Mouse (Mus musculus) limb, embryonic 13.5 days (tissue): Measurements from ENCODE around the gene Irs3. TPM values are rescaled to one million over a fixed set of nuclear protein-coding genes. Genes with fewer than 3 reads are reported as not detected.

Source experiments
- ATAC-seq: fragments of 200-750 bp; cut with Nextera tagmentation; 2 replicates; pipeline ENCODE4 v1.8.0; 2017; ENCODE audit warnings: low read depth, moderate number of reproducible peaks, moderate TSS enrichment; ENCODE audit not compliant: low FRiP score
- H3K27ac ChIP-seq: fragments of 300-500 bp; sonication (generic); 2 replicates; pipeline ENCODE4 v1.5.1; 2015; ENCODE audit warnings: inconsistent platforms, mild to moderate bottlenecking, moderate library complexity
- H3K27me3 ChIP-seq: fragments of 300-500 bp; sonication (generic); 2 replicates; pipeline ENCODE4 v1.6.1; 2015; ENCODE audit warnings: mild to moderate bottlenecking, inconsistent platforms
- H3K36me3 ChIP-seq: fragments of 300-500 bp; sonication (generic); 2 replicates; pipeline ENCODE4 v1.6.1; 2015; ENCODE audit warnings: inconsistent platforms, mild to moderate bottlenecking, moderate library complexity
- H3K4me1 ChIP-seq: fragments of 300-500 bp; sonication (generic); 2 replicates; pipeline ENCODE4 v1.6.1; 2015; ENCODE audit warnings: inconsistent platforms
- H3K4me2 ChIP-seq: fragments of 300-500 bp; sonication (generic); replicated peaks from 2 replicates; pipeline ENCODE4 v1.6.1; 2015; ENCODE audit warnings: inconsistent platforms, mild to moderate bottlenecking, moderate library complexity
- H3K4me3 ChIP-seq: fragments of 300-500 bp; sonication (generic); 2 replicates; pipeline ENCODE4 v1.5.1; 2015; ENCODE audit warnings: moderate library complexity, mild to moderate bottlenecking, inconsistent platforms
- H3K9ac ChIP-seq: fragments of 300-500 bp; sonication (generic); 2 replicates; pipeline ENCODE4 v1.6.1; 2015; ENCODE audit warnings: mild to moderate bottlenecking, inconsistent platforms
- H3K9me3 ChIP-seq: fragments of 300-500 bp; sonication (generic); 2 replicates; pipeline ENCODE4 v1.6.1; 2016; ENCODE audit warnings: inconsistent platforms
- WGBS: fragments of 180-500 bp; shearing (Covaris S2); methylation state at CpG from one replicate; pipeline ENCODE4 v1.1.7; 2015; 5-methylcytosine and 5-hydroxymethylcytosine counted together
- polyA plus RNA-seq: library from polyadenylated mRNA; unstranded; fragments of >200 nt; fragmentation: Nextera tagmentation; extraction: Ambion mirVana; gene quantifications from 2 replicates; pipeline ENCODE4 v1.2.1, GENCODE M21; 2015

The Irs3 gene
- polyA plus RNA-seq, 1 experiment from 2014 or later = 0.18 TPM

GRCm38 (mm10) chr5:137598100-137598826 lies 47.3 kb downstream of the Irs3 start:
- Histone ChIP-seq H3K27ac (no peak overlapping the region), H3K9me3 (no peaks in the 10 kb centered on the region), H3K4me2 (no peak overlapping the region), H3K4me1 (peaks cover 28% of the 10 kb centered on the region), H3K9ac (no peak overlapping the region), H3K4me3 (no peak overlapping the region), H3K27me3 (no peaks in the 10 kb centered on the region), H3K36me3 (peaks cover 17% of the 10 kb centered on the region)
- ATAC-seq = no peak
- 87% methylated on average over 2 of the region's 2 CpGs for WGBS

GRCm38 (mm10) chr5:137597625-137598024 lies 47.9 kb downstream of the Irs3 start:
- Histone ChIP-seq H3K4me2 (no peak overlapping the region), H3K27ac (no peak overlapping the region), H3K9ac (no peak overlapping the region), H3K4me1 (peaks cover 22% of the 10 kb centered on the region), H3K36me3 (peaks cover 17% of the 10 kb centered on the region), H3K9me3 (no peaks in the 10 kb centered on the region), H3K27me3 (no peaks in the 10 kb centered on the region), H3K4me3 (no peak overlapping the region)
- ATAC-seq = no peak
- WGBS = 96% methylated on average over 6 of the region's 6 CpGs

- H3K36me3 ChIP-seq = peaks cover 17% of the 10 kb centered on the region
- peaks cover 13% of the 10 kb centered on the region for H3K4me1 ChIP-seq
- H3K27me3 ChIP-seq = no peaks in the 10 kb centered on the region
- 36% methylated on average over 30 of the region's 30 CpGs for WGBS
- no peak for ATAC-seq
- peak overlapping the region; percentile 31 for H3K4me2 ChIP-seq
- H3K27ac ChIP-seq = no peak overlapping the region
- H3K9me3 ChIP-seq = no peaks in the 10 kb centered on the region
- H3K9ac ChIP-seq = no peak overlapping the region
- H3K4me3 ChIP-seq = 0 out of 2 replicates have a peak overlapping the region, but pooled peaks have one; percentile 2
These were observed 48.8 kb downstream of the Irs3 start for GRCm38 (mm10) chr5:137596601-137597261.

GRCm38 (mm10) chr5:137595921-137596320 lies 49.6 kb downstream of the Irs3 start:
- H3K27me3 ChIP-seq = no peaks in the 10 kb centered on the region
- H3K27ac ChIP-seq = no peak overlapping the region
- peaks cover 17% of the 10 kb centered on the region for H3K36me3 ChIP-seq
- no peaks in the 10 kb centered on the region for H3K9me3 ChIP-seq
- no peak overlapping the region for H3K4me2 ChIP-seq
- no peak overlapping the region for H3K4me3 ChIP-seq
- peaks cover 13% of the 10 kb centered on the region for H3K4me1 ChIP-seq
- no peak overlapping the region for H3K9ac ChIP-seq
- WGBS = 79% methylated on average over 7 of the region's 7 CpGs
- no peak for ATAC-seq

Other genes starting within 250 kb of the Irs3 start
- gene Zan, start 168.7 kb downstream of the Irs3 start, polyA plus RNA-seq = 0.05 and 0.29 TPM in 2 replicates
- 48.4 and 54.0 TPM in 2 replicates for gene Pop7, start 143.2 kb downstream of the Irs3 start, polyA plus RNA-seq
- gene Gigyf1, start 127.2 kb downstream of the Irs3 start, polyA plus RNA-seq = 16.1 and 16.7 TPM in 2 replicates
- 0.78 and 0.86 TPM in 2 replicates for gene Epo, start 112.5 kb downstream of the Irs3 start, polyA plus RNA-seq
- gene Gnb2, start 112.2 kb downstream of the Irs3 start, polyA plus RNA-seq = 343 and 352 TPM in 2 replicates
- 0.45 and 0.93 TPM in 2 replicates for gene Actl6b, start 92.2 kb downstream of the Irs3 start, polyA plus RNA-seq
- gene Tfr2, start 75.9 kb downstream of the Irs3 start, polyA plus RNA-seq = 0.32 and 0.38 TPM in 2 replicates
- gene Mospd3, start 44.7 kb downstream of the Irs3 start, polyA plus RNA-seq = 27.9 and 28.7 TPM in 2 replicates
- 152 and 157 TPM in 2 replicates for gene Pcolce, start 31.9 kb downstream of the Irs3 start, polyA plus RNA-seq
- gene Fbxo24, start 16.7 kb downstream of the Irs3 start, polyA plus RNA-seq = 0.19 and 0.23 TPM in 2 replicates
- 34.0 and 34.3 TPM in 2 replicates for gene Lrch4, start 16.6 kb downstream of the Irs3 start, polyA plus RNA-seq
- gene Gm20605, start 16.5 kb downstream of the Irs3 start, polyA plus RNA-seq = 6.1 and 9.6 TPM in 2 replicates
- 7.3 and 8.9 TPM in 2 replicates for gene Sap25, start 4.4 kb downstream of the Irs3 start, polyA plus RNA-seq
- 19.4 and 19.7 TPM in 2 replicates for gene Agfg2, start 39.0 kb upstream of the Irs3 start, polyA plus RNA-seq
- 2.9 and 4.0 TPM in 2 replicates for gene Nyap1, start 95.9 kb upstream of the Irs3 start, polyA plus RNA-seq
- 128 and 134 TPM in 2 replicates for gene Tsc22d4, start 100.0 kb upstream of the Irs3 start, polyA plus RNA-seq
- gene Ppp1r35, start 133.1 kb upstream of the Irs3 start, polyA plus RNA-seq = 26.5 and 27.2 TPM in 2 replicates
- 11.7 and 11.8 TPM in 2 replicates for gene Mepce, start 141.9 kb upstream of the Irs3 start, polyA plus RNA-seq
- 35.3 and 36.0 TPM in 2 replicates for gene Zcwpw1, start 142.1 kb upstream of the Irs3 start, polyA plus RNA-seq
- gene Pilra, start 190.6 kb upstream of the Irs3 start, polyA plus RNA-seq = 0.20 and 0.40 TPM in 2 replicates
- 0.41 TPM in 1 of 2 replicates, not detected in the other for gene Pilrb1, start 212.4 kb upstream of the Irs3 start, polyA plus RNA-seq
- gene Pilrb2, start 226.1 kb upstream of the Irs3 start, polyA plus RNA-seq = 0.19 TPM in 1 of 2 replicates, not detected in the other